Mouse (Mus musculus) thymus, adult 2 months (tissue): ENCODE data around the gene Lin7a. TPM values are rescaled to one million over a fixed set of nuclear protein-coding genes. Genes with fewer than 3 reads are reported as not detected.

Experiments used
- DNase-seq: peaks from one replicate; pipeline ENCODE4 v3.0.0; 2021
- H3K27ac ChIP-seq: fragments of 200-500 bp; 2 replicates; pipeline ENCODE4 v1.5.1; 2012; ENCODE audit warnings: low read length, control low read depth; ENCODE audit not compliant: control insufficient read depth, insufficient read depth
- H3K27me3 ChIP-seq: fragments of 200-500 bp; 2 replicates; pipeline ENCODE4 v1.6.1; 2012; ENCODE audit warnings: mild to moderate bottlenecking, low read length, moderate library complexity, mixed read lengths; ENCODE audit not compliant: control insufficient read depth, insufficient read depth
- H3K36me3 ChIP-seq: fragments of 200-500 bp; 2 replicates; pipeline ENCODE4 v1.6.1; 2012; ENCODE audit warnings: mild to moderate bottlenecking, low read length, moderate library complexity; ENCODE audit not compliant: control insufficient read depth, insufficient read depth
- H3K4me1 ChIP-seq: fragments of 200-500 bp; replicated peaks from 2 replicates; pipeline ENCODE4 v1.6.1; 2012; ENCODE audit warnings: low read length; ENCODE audit not compliant: control insufficient read depth, insufficient read depth
- H3K4me3 ChIP-seq: fragments of 200-500 bp; 2 replicates; pipeline ENCODE4 v1.5.1; 2012; ENCODE audit warnings: mild to moderate bottlenecking, low read length, control low read depth, moderate library complexity; ENCODE audit not compliant: control insufficient read depth, insufficient read depth
- CTCF ChIP-seq: fragments of 200-500 bp; IDR thresholded peaks from 2 replicates; pipeline ENCODE4 v1.5.1; 2012; ENCODE audit warnings: mild to moderate bottlenecking, control low read depth, low read length, moderate library complexity, borderline replicate concordance; ENCODE audit not compliant: control insufficient read depth, poor library complexity, insufficient read depth; ENCODE audit errors: extremely low read depth
- POLR2A ChIP-seq: fragments of 200-500 bp; IDR thresholded peaks from 2 replicates; pipeline ENCODE4 v1.6.1; 2012; ENCODE audit warnings: mild to moderate bottlenecking, low read length, control low read depth, moderate library complexity; ENCODE audit not compliant: control insufficient read depth, poor library complexity, insufficient read depth; ENCODE audit errors: extremely low read depth
- WGBS: fragments of 180-500 bp; shearing (Covaris S2); methylation state at CpG from one replicate; pipeline ENCODE4 v1.1.7; 2018; 5-methylcytosine and 5-hydroxymethylcytosine counted together
- polyA plus RNA-seq: library from polyadenylated mRNA; depleted of rRNA; stranded (reverse); fragments of >200 nt; gene quantifications from 2 replicates; pipeline ENCODE4 v1.2.3, GENCODE M21; 2012

Gene Lin7a
- polyA plus RNA-seq, 1 experiment = not detected

DNA sequence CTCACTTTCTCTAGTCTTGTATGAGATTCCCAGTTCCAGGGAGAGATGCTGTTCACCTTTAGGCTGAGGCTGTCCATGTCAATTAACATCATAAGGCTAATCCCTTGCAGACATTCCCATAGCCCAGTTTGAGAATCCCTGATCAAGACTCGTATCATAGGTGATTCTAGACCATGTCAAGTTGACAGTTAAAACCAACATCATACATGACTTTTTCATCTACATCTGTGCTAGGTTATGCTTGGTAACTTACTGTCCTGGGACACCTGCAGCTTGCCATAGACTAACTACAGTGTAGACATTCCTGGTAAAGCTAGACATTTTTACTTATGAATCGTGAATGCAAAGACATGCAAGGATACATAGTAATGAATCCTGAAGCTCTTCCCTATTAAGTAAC is 27.3 kb upstream of the Lin7a start:
- H3K27ac ChIP-seq = no peak overlapping the region
- H3K4me1 ChIP-seq = no peaks in the 10 kb centered on the region
- no peak overlapping the region for H3K4me3 ChIP-seq
- H3K36me3 ChIP-seq = no peaks in the 10 kb centered on the region
- WGBS = 88% methylated on average over 2 of the region's 2 CpGs
- DNase-seq = no peak
- no peaks in the 10 kb centered on the region for H3K27me3 ChIP-seq
- no peak for TF ChIP-seq POLR2A
- no peak for TF ChIP-seq CTCF

DNA sequence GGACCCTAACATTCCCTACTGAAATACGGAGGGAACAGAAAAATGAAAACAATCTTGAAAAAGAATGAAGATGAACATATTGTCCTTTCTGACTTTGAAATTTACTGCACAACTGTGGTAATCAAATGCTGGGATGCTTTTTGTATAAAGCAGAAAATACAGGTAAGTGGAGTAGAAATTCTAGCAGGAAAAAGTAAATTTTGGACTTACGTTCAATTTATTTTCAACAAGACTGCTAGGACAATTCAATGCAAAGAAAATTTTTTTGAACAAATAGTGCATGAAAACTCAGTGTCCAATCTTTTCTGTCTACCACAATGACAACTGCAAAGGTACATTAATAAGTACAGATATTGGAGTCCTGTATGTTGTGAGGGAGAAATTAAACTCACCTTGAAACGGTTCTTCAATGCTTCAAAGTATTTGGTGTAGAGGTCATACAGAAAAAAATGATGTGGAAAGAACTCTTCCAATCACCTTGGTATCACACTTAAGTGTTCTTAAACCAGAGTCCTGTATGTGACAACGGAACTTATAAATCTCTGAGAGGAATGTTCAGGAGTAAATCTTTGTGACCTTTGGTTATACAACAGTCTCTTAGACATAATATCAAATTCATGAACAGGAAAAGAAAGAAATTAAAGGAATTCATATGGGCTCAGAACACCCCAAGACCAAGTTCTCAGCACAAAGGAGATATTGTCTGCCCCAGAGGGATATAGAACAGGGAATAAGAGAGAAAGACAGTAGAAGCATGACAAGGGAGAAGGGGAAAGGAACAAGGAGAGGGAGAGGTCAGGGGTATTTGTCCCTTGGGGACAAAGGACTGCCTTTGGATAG is 26.6 kb upstream of the Lin7a start:
- H3K36me3 ChIP-seq = no peaks in the 10 kb centered on the region
- H3K27me3 ChIP-seq = no peaks in the 10 kb centered on the region
- WGBS = 92% methylated on average over 4 of the region's 4 CpGs
- TF ChIP-seq POLR2A (no peak), CTCF (no peak)
- H3K27ac ChIP-seq = no peak overlapping the region
- H3K4me1 ChIP-seq = no peaks in the 10 kb centered on the region
- no peak overlapping the region for H3K4me3 ChIP-seq
- no peak for DNase-seq

DNA sequence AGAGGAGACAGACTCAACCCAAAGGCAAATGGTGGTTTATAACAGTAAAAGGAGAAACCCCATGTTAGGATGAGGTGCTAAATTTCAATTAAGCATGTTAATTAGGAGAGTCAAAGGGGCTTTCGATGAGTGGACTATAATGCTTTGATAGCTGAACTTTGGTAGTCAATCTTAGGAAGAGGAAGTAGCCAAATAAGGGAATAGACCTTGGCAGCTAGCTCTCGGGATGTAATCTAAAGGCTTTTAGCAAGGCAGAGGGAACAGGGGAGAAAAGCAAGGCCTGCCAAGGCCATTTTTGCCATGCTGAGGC is 26.0 kb upstream of the Lin7a start:
- no peaks in the 10 kb centered on the region for H3K36me3 ChIP-seq
- no peak for DNase-seq
- TF ChIP-seq POLR2A (no peak), CTCF (no peak)
- H3K27me3 ChIP-seq = no peaks in the 10 kb centered on the region
- 39% methylated on average over 2 of the region's 2 CpGs for WGBS
- H3K27ac ChIP-seq = no peak overlapping the region
- H3K4me1 ChIP-seq = no peaks in the 10 kb centered on the region
- no peak overlapping the region for H3K4me3 ChIP-seq

DNA sequence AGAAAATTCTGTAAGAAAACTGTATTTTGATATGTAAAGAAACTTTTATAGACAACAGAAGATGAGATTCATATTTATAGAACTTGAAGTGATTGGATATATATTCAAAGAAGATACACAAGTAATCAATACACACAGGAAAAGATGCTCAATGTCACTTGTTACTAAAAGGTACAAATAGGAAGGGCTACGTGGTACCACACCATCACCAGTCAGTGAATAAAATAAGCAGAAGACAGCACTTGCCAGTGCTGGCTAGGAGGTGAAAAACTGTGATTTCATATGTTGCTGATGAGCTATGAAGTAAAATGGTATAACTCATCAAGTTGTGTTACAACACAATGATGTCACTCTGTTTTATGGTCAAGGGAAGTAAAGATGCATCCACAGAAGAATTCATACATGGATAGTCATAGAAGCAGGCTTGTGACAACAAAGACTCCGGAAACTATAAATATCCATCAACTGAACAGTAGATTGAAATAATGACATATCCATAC is 25.5 kb upstream of the Lin7a start:
- Histone ChIP-seq H3K27me3 (no peaks in the 10 kb centered on the region), H3K4me3 (no peak overlapping the region), H3K4me1 (no peaks in the 10 kb centered on the region), H3K27ac (no peak overlapping the region), H3K36me3 (no peaks in the 10 kb centered on the region)
- no peak for DNase-seq
- 85% methylated on average over 2 of the region's 2 CpGs for WGBS
- TF ChIP-seq CTCF (no peak), POLR2A (no peak)

DNA sequence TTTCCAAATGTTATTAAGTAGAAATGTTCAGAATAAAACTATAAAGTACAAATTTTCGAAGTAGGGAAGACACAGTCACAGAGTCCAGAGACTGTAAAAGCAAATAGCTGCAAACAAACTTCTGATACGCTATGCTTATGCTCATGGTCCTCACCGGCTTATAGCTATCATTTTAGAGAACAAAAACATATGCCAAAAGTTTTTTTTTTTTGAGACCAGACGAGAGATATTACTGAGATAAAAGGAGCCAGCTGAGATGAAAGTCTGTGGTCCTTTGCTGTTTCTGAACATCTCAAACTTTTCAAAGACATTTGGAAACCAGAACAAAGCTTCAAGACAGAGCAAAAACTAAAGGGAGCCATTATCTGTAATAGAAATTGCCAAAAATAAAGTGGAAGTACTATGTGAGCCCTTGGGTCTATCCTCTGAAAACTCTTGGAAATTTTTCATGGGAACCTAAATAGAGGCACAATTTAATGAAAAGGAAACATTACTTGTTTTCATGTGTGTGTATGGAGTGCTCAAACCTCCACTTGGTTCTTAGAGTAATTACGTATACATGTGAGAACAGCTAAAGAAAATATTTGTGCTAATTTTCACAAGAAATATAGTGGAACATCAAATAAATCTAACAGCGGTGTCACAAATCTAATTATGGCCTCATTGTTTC is 24.4 kb upstream of the Lin7a start:
- 89% methylated on average over 6 of the region's 6 CpGs for WGBS
- DNase-seq = no peak
- TF ChIP-seq CTCF = no peak
- TF ChIP-seq POLR2A = no peak

DNA sequence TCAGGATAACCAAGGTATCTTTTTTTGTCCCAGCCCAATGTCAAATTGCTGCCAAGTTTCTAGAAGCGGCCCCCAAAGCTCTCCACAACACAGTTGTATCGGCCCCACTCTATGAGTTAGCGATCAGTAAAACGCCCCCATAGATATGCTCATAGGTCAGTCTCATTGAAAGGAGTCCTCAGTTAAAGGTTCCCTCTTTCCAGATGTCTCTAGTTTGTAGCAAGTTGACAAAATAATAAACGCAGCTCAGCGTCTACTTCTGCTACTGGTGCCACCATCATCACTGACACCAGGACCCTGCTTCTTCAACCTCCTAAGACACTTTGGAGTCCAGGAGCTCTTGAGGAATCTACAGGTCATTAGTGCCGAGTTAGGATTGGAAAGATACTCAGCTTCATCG is 23.0 kb upstream of the Lin7a start:
- Histone ChIP-seq H3K27ac (no peak overlapping the region), H3K4me3 (no peak overlapping the region), H3K36me3 (no peaks in the 10 kb centered on the region), H3K4me1 (no peaks in the 10 kb centered on the region), H3K27me3 (no peaks in the 10 kb centered on the region)
- TF ChIP-seq POLR2A = no peak
- no peak for TF ChIP-seq CTCF
- no peak for DNase-seq
- 92% methylated on average over 8 of the region's 8 CpGs for WGBS

More for the DNA sequence above, 24.4 kb upstream of the Lin7a start:
- Histone ChIP-seq H3K4me3 (no peak overlapping the region), H3K27me3 (no peaks in the 10 kb centered on the region), H3K36me3 (no peaks in the 10 kb centered on the region), H3K27ac (no peak overlapping the region), H3K4me1 (no peaks in the 10 kb centered on the region)
